Mouse (Mus musculus): ENCODE measurements around the gene Fbxl20. TPM values are rescaled to one million over a fixed set of nuclear protein-coding genes. Genes with fewer than 3 reads are reported as not detected.
A peak's percentile ranks its signal among the peaks of the same experiment; 100 is the strongest.

The Fbxl20 gene
- polyA plus RNA-seq, 1 experiment = 44.5 TPM

GRCm38 (mm10) chr11:98050940-98051339 lies 99.3 kb downstream of the Fbxl20 start:
- Histone ChIP-seq H3K4me1 (ENCODE audit: control insufficient read depth, insufficient read depth, low read length) (peaks cover 6% of the 10 kb centered on the region), H3K9ac (ENCODE audit: low read depth, poor library complexity, severe bottlenecking) (no peak overlapping the region), H3K9me3 (replicated peaks; ENCODE audit: control insufficient read depth, insufficient read depth, low read length, poor library complexity, severe bottlenecking) (no peaks in the 10 kb centered on the region), H3K4me3 (ENCODE audit: low read depth, low read length) (no peak overlapping the region), H3K36me3 (ENCODE audit: control insufficient read depth, insufficient read depth, low read length, poor library complexity, severe bottlenecking) (no peaks in the 10 kb centered on the region), H3K27ac (ENCODE audit: insufficient read depth, low read length) (no peak overlapping the region), H3K27me3 (ENCODE audit: control insufficient read depth, insufficient read depth, low read length, poor library complexity, severe bottlenecking) (peaks cover 3% of the 10 kb centered on the region)
- TF ChIP-seq CTCF (IDR thresholded peaks at IDR 0.05; ENCODE audit: low read depth, low read length) (no peak), POLR2A (IDR thresholded peaks at IDR 0.05; ENCODE audit: insufficient read depth, low read length) (no peak), EP300 (IDR thresholded peaks at IDR 0.05; ENCODE audit: insufficient read depth, low read depth, low read length) (no peak)

DNA sequence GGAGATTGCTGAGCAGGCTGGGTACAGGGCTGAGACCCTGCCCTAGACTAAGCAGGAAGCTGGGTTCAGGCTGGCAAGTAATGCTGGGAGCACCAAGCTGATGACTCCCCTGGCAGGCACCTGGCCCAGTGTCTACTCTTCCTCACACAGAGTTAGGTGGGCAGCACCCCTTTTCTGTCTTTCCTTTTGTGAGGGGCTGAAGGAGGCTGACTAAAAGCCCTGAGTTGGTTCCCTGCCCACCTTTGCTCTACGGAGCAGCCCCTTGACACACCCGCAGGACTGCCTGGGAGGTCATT lies 99.7 kb downstream of the Fbxl20 start:
- H3K4me3 ChIP-seq (ENCODE audit: low read depth, low read length) = no peak overlapping the region
- H3K36me3 ChIP-seq (ENCODE audit: control insufficient read depth, insufficient read depth, low read length, poor library complexity, severe bottlenecking) = no peaks in the 10 kb centered on the region
- no peaks in the 10 kb centered on the region for H3K9me3 ChIP-seq (replicated peaks; ENCODE audit: control insufficient read depth, insufficient read depth, low read length, poor library complexity, severe bottlenecking)
- TF ChIP-seq POLR2A (IDR thresholded peaks at IDR 0.05; ENCODE audit: insufficient read depth, low read length) (no peak), EP300 (IDR thresholded peaks at IDR 0.05; ENCODE audit: insufficient read depth, low read depth, low read length) (no peak), CTCF (IDR thresholded peaks at IDR 0.05; ENCODE audit: low read depth, low read length) (no peak)
- H3K9ac ChIP-seq (ENCODE audit: low read depth, poor library complexity, severe bottlenecking) = no peak overlapping the region
- H3K27me3 ChIP-seq (ENCODE audit: control insufficient read depth, insufficient read depth, low read length, poor library complexity, severe bottlenecking) = peaks cover 3% of the 10 kb centered on the region
- no peak overlapping the region for H3K27ac ChIP-seq (ENCODE audit: insufficient read depth, low read length)
- H3K4me1 ChIP-seq (ENCODE audit: control insufficient read depth, insufficient read depth, low read length) = peaks cover 6% of the 10 kb centered on the region

GRCm38 (mm10) chr11:98049672-98050519 lies 100.3 kb downstream of the Fbxl20 start:
- no peak for TF ChIP-seq CTCF (IDR thresholded peaks at IDR 0.05; ENCODE audit: low read depth, low read length)
- no peak for TF ChIP-seq POLR2A (IDR thresholded peaks at IDR 0.05; ENCODE audit: insufficient read depth, low read length)
- no peak for TF ChIP-seq EP300 (IDR thresholded peaks at IDR 0.05; ENCODE audit: insufficient read depth, low read depth, low read length)
- peaks cover 3% of the 10 kb centered on the region for H3K27me3 ChIP-seq (ENCODE audit: control insufficient read depth, insufficient read depth, low read length, poor library complexity, severe bottlenecking)
- no peak overlapping the region for H3K27ac ChIP-seq (ENCODE audit: insufficient read depth, low read length)
- no peaks in the 10 kb centered on the region for H3K36me3 ChIP-seq (ENCODE audit: control insufficient read depth, insufficient read depth, low read length, poor library complexity, severe bottlenecking)
- H3K4me1 ChIP-seq (ENCODE audit: control insufficient read depth, insufficient read depth, low read length) = peaks cover 6% of the 10 kb centered on the region
- no peak overlapping the region for H3K9ac ChIP-seq (ENCODE audit: low read depth, poor library complexity, severe bottlenecking)
- no peaks in the 10 kb centered on the region for H3K9me3 ChIP-seq (replicated peaks; ENCODE audit: control insufficient read depth, insufficient read depth, low read length, poor library complexity, severe bottlenecking)
- no peak overlapping the region for H3K4me3 ChIP-seq (ENCODE audit: low read depth, low read length)

- Histone ChIP-seq H3K36me3 (ENCODE audit: control insufficient read depth, insufficient read depth, low read length, poor library complexity, severe bottlenecking) (no peaks in the 10 kb centered on the region), H3K9me3 (replicated peaks; ENCODE audit: control insufficient read depth, insufficient read depth, low read length, poor library complexity, severe bottlenecking) (no peaks in the 10 kb centered on the region), H3K4me3 (ENCODE audit: low read depth, low read length) (no peak overlapping the region), H3K9ac (ENCODE audit: low read depth, poor library complexity, severe bottlenecking) (no peak overlapping the region), H3K27ac (ENCODE audit: insufficient read depth, low read length) (no peak overlapping the region), H3K4me1 (ENCODE audit: control insufficient read depth, insufficient read depth, low read length) (peaks cover 6% of the 10 kb centered on the region), H3K27me3 (ENCODE audit: control insufficient read depth, insufficient read depth, low read length, poor library complexity, severe bottlenecking) (peaks cover 3% of the 10 kb centered on the region)
- no peak for TF ChIP-seq EP300 (IDR thresholded peaks at IDR 0.05; ENCODE audit: insufficient read depth, low read depth, low read length)
These were observed 102.5 kb downstream of the Fbxl20 start for GRCm38 (mm10) chr11:98047745-98048144.

GRCm38 (mm10) chr11:98046466-98046865 lies 103.7 kb downstream of the Fbxl20 start:
- no peaks in the 10 kb centered on the region for H3K9me3 ChIP-seq (replicated peaks; ENCODE audit: control insufficient read depth, insufficient read depth, low read length, poor library complexity, severe bottlenecking)
- TF ChIP-seq EP300 (IDR thresholded peaks at IDR 0.05; ENCODE audit: insufficient read depth, low read depth, low read length) (no peak), POLR2A (IDR thresholded peaks at IDR 0.05; ENCODE audit: insufficient read depth, low read length) (no peak), CTCF (IDR thresholded peaks at IDR 0.05; ENCODE audit: low read depth, low read length) (no peak)
- H3K36me3 ChIP-seq (ENCODE audit: control insufficient read depth, insufficient read depth, low read length, poor library complexity, severe bottlenecking) = no peaks in the 10 kb centered on the region
- H3K4me3 ChIP-seq (ENCODE audit: low read depth, low read length) = no peak overlapping the region
- no peak overlapping the region for H3K9ac ChIP-seq (ENCODE audit: low read depth, poor library complexity, severe bottlenecking)
- no peak overlapping the region for H3K27ac ChIP-seq (ENCODE audit: insufficient read depth, low read length)
- H3K4me1 ChIP-seq (ENCODE audit: control insufficient read depth, insufficient read depth, low read length) = peaks cover 8% of the 10 kb centered on the region
- H3K27me3 ChIP-seq (ENCODE audit: control insufficient read depth, insufficient read depth, low read length, poor library complexity, severe bottlenecking) = no peaks in the 10 kb centered on the region

DNA sequence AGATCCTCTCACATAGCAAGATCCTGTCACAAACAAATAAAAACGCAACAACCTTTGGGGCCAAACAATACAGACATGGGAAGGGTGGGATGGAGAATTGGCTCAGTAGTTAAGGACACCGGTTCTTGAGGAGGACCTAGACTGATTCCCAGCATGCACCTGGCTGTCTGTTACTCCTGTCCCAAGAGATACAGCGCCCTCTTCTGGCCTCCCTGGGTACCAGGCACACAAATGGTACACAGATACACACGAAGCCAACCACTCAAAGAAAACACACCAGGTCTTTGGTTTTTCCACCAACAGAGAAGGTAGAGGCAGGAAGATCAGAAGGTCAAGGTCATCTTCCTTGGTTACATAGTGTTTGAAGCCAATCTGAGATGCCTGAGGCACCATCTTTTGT lies 104.6 kb downstream of the Fbxl20 start:
- H3K9ac ChIP-seq (ENCODE audit: low read depth, poor library complexity, severe bottlenecking) = no peak overlapping the region
- no peak for TF ChIP-seq POLR2A (IDR thresholded peaks at IDR 0.05; ENCODE audit: insufficient read depth, low read length)
- no peak for TF ChIP-seq EP300 (IDR thresholded peaks at IDR 0.05; ENCODE audit: insufficient read depth, low read depth, low read length)
- peak; percentile 79 for TF ChIP-seq CTCF (IDR thresholded peaks at IDR 0.05; ENCODE audit: low read depth, low read length)
- no peaks in the 10 kb centered on the region for H3K9me3 ChIP-seq (replicated peaks; ENCODE audit: control insufficient read depth, insufficient read depth, low read length, poor library complexity, severe bottlenecking)
- H3K27me3 ChIP-seq (ENCODE audit: control insufficient read depth, insufficient read depth, low read length, poor library complexity, severe bottlenecking) = no peaks in the 10 kb centered on the region
- no peaks in the 10 kb centered on the region for H3K36me3 ChIP-seq (ENCODE audit: control insufficient read depth, insufficient read depth, low read length, poor library complexity, severe bottlenecking)
- H3K4me1 ChIP-seq (ENCODE audit: control insufficient read depth, insufficient read depth, low read length) = peaks cover 9% of the 10 kb centered on the region
- H3K27ac ChIP-seq (ENCODE audit: insufficient read depth, low read length) = no peak overlapping the region
- no peak overlapping the region for H3K4me3 ChIP-seq (ENCODE audit: low read depth, low read length)

All from ES-Bruce4 (cell line).